Mouse (Mus musculus): ENCODE data around the gene Ttll11. TPM values are rescaled to one million over a fixed set of nuclear protein-coding genes. Genes with fewer than 3 reads are reported as not detected.

The Ttll11 gene
- polyA plus RNA-seq, 1 experiment from 2014 or later = 3.0 TPM

- no peak for DNase-seq (ENCODE audit: low spot score, missing footprints)
- no peak overlapping the region for H3K4me2 ChIP-seq
- no peak overlapping the region for H3K9ac ChIP-seq (ENCODE audit: low read length)
- no peaks in the 10 kb centered on the region for H3K36me3 ChIP-seq (ENCODE audit: control insufficient read depth, insufficient read depth, low read length)
- ATAC-seq (ENCODE audit: low FRiP score) = peak; percentile 69
- peaks cover 14% of the 10 kb centered on the region for H3K4me1 ChIP-seq (ENCODE audit: control insufficient read depth, insufficient read depth, low read length)
- 68% methylated on average over 6 of the region's 6 CpGs for WGBS
- no peak overlapping the region for H3K4me3 ChIP-seq (ENCODE audit: low read depth, low read length)
- peak overlapping the region; percentile 22; the same call in 1 of the 2 replicates for H3K27ac ChIP-seq (ENCODE audit: low read depth, low read length)
- no peaks in the 10 kb centered on the region for H3K27me3 ChIP-seq (ENCODE audit: control insufficient read depth, insufficient read depth, low read length)
- no peaks in the 10 kb centered on the region for H3K9me3 ChIP-seq (ENCODE audit: control insufficient read depth, low read length)
Observed at GRCm38 (mm10) chr2:35702608-35703007, 277.1 kb downstream of the Ttll11 start.

- WGBS = 91% methylated on average over 7 of the region's 7 CpGs
- ATAC-seq (ENCODE audit: low FRiP score) (no peak), DNase-seq (ENCODE audit: low spot score, missing footprints) (no peak)
- Histone ChIP-seq H3K4me2 (no peak overlapping the region), H3K27me3 (ENCODE audit: control insufficient read depth, insufficient read depth, low read length) (no peaks in the 10 kb centered on the region), H3K4me3 (ENCODE audit: low read depth, low read length) (no peak overlapping the region), H3K4me1 (ENCODE audit: control insufficient read depth, insufficient read depth, low read length) (peaks cover 18% of the 10 kb centered on the region), H3K9ac (ENCODE audit: low read length) (no peak overlapping the region), H3K36me3 (ENCODE audit: control insufficient read depth, insufficient read depth, low read length) (no peaks in the 10 kb centered on the region), H3K27ac (ENCODE audit: low read depth, low read length) (no peak overlapping the region; the same call in 1 of the 2 replicates), H3K9me3 (ENCODE audit: control insufficient read depth, low read length) (no peaks in the 10 kb centered on the region)
Observed at GRCm38 (mm10) chr2:35702001-35702400, 277.7 kb downstream of the Ttll11 start.

Other genes with a start within 250 kb of the Ttll11 start
- 184 and 186 TPM in 2 replicates for gene Ndufa8, start 69.5 kb upstream of the Ttll11 start, polyA plus RNA-seq (2014; fragmentation: Nextera tagmentation; extraction: Ambion mirVana)
- 0.33 TPM in 1 of 2 replicates, not detected in the other for gene Morn5, start 69.5 kb upstream of the Ttll11 start, polyA plus RNA-seq (2014; fragmentation: Nextera tagmentation; extraction: Ambion mirVana)
- 0.92 and 1.3 TPM in 2 replicates for gene Lhx6, start 125.5 kb upstream of the Ttll11 start, polyA plus RNA-seq (2014; fragmentation: Nextera tagmentation; extraction: Ambion mirVana)
- 29.9 and 30.8 TPM in 2 replicates for gene Mrrf, start 156.5 kb upstream of the Ttll11 start, polyA plus RNA-seq (2014; fragmentation: Nextera tagmentation; extraction: Ambion mirVana)
- 119 and 127 TPM in 2 replicates for gene Rbm18, start 156.9 kb upstream of the Ttll11 start, polyA plus RNA-seq (2014; fragmentation: Nextera tagmentation; extraction: Ambion mirVana)